Mouse (Mus musculus): ENCODE measurements around the gene Prr19.

- TF ChIP-seq CTCF (IDR thresholded peaks at IDR 0.05; ENCODE audit: insufficient read depth, low read depth, low read length) (no peak), POLR2A (IDR thresholded peaks at IDR 0.05; ENCODE audit: insufficient read depth, low read depth, low read length) (no peak)
Observed at GRCm38 (mm10) chr7:25334472-25334871, 33.3 kb downstream of the Prr19 start.

Measured in olfactory bulb, adult 2 months (tissue).